Mouse (Mus musculus): ENCODE measurements around the gene Tubb4a.

Gene Tubb4a

GRCm38 (mm10) chr17:57104496-57104895, 16.9 kb upstream of the Tubb4a start:
- in situ Hi-C loops (cut with MboI, MseI): loop anchor here (5.0 kb wide), 1 partner anchor 63 kb away; no protein-coding TSS in a partner anchor

GRCm38 (mm10) chr17:57102276-57102675, 14.7 kb upstream of the Tubb4a start:
- in situ Hi-C loops (cut with MboI, MseI): loop anchor here (5.0 kb wide), 1 partner anchor 65 kb away; no protein-coding TSS in a partner anchor

- in situ Hi-C loops (cut with MboI, MseI): loop anchor here (5.0 kb wide), 1 partner anchor 68 kb away; no protein-coding TSS in a partner anchor
These were observed 12.2 kb upstream of the Tubb4a start for GRCm38 (mm10) chr17:57099629-57100325.

DNA sequence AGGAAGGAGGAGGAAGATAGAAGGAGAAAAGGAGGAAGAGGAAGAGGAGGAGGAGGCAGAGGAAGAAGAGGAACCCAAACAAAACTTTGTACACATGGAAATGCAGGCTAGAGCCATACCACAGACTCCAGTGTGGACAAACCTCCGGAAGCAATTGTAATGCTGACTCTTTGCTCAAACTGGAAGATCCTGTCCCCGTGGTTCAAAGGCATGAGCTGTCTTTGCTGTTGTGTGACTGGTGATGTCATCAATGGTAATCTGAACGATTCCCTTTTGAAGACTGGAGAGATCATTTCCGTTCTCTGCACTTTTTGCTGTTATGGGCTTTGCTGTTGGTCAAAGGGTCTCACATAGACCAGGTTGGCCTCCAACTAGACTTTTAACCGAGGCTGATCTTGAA, 10.7 kb upstream of the Tubb4a start:
- in situ Hi-C loops (cut with MboI, MseI): no loop called here

GRCm38 (mm10) chr17:57096623-57096920, 9.0 kb upstream of the Tubb4a start:
- in situ Hi-C loops (cut with MboI, MseI): no loop called here

GRCm38 (mm10) chr17:57095855-57096622, 8.5 kb upstream of the Tubb4a start:
- in situ Hi-C loops (cut with MboI, MseI): no loop called here

GRCm38 (mm10) chr17:57094222-57094621, 6.6 kb upstream of the Tubb4a start:
- in situ Hi-C loops (cut with MboI, MseI): no loop called here

DNA sequence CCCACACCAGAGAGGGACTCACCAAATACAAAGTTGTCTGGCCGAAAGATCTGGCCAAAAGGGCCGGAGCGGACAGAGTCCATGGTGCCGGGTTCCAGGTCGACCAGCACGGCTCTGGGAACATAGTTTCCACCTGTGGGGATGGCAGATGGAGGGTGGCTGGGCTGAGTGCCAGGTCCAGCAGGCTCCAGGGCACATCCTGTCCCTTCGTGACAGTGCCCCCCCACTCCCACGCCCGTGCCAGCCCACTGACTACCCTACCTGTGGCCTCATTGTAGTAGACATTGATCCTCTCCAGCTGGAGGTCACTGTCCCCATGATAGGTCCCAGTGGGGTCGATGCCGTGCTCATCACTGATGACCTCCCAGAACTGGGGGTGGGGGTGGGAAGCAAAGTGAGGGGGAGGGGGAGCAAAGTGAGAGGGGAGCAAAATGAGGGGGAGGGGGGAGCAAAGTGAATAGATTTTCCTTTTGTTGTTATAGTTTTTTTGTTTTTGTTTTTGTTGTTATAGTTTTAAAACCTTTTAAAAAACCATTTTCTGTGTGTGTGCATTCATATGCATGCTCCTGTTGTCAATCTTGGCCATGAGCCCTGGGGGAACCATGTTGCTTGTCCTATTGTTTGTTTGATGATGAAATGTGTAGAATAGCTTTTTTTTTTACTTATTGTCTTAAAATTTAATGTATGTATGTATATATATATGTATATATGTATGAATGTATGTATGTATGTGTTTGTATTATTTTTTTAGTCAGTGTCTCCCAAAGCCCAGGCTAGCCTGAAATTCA, 1.4 kb downstream of the Tubb4a start:
- in situ Hi-C loops (cut with MboI, MseI): loop anchor here (10.0 kb wide), 1 partner anchor 249 kb away; no protein-coding TSS in a partner anchor

- in situ Hi-C loops (cut with MboI, MseI): loop anchor here (10.0 kb wide), 1 partner anchor 252 kb away; no protein-coding TSS in a partner anchor
These were observed 5.1 kb downstream of the Tubb4a start for GRCm38 (mm10) chr17:57082481-57082880.

DNA sequence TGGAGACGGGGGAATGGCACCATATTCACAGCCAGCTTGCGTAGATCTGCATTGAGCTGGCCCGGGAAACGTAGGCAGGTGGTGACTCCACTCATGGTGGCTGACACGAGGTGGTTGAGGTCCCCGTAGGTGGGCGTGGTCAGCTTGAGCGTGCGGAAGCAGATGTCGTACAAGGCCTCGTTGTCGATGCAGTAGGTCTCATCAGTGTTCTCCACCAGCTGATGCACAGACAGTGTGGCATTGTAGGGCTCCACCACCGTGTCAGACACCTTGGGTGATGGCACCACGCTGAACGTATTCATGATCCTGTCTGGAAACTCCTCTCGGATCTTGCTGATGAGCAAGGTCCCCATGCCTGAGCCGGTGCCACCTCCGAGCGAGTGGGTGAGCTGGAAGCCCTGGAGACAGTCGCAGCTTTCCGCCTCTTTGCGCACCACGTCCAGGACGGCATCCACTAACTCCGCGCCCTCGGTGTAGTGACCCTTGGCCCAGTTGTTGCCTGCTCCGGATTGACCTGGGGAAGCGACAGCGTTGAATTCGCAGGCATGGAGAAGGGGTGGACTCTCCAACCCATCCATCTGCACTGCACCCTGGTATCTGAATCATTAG, 6.2 kb downstream of the Tubb4a start:
- in situ Hi-C loops (cut with MboI, MseI): loop anchor here (10.0 kb wide), 1 partner anchor 253 kb away; no protein-coding TSS in a partner anchor

DNA sequence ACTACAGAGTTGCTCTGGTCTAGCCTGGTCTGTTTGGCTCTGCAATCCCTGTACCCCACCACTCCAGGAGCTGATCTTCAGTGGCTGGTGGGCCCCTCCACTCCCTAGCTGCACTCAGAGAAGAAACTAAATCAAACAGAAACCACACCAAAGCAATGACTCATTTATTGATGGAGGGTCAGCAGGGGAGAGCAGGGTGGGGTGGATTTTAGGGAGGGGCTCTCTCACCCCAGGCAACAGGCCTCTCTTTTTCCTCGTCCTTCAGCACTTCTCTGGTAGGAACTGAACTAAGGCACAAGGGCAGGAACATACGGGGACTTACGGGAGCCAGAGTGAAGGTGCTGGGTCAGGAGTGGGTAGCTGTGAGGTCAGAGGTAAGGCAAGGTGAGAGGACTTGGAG, 7.7 kb downstream of the Tubb4a start:
- in situ Hi-C loops (cut with MboI, MseI): loop anchor here (10.0 kb wide), 1 partner anchor 255 kb away; no protein-coding TSS in a partner anchor

DNA sequence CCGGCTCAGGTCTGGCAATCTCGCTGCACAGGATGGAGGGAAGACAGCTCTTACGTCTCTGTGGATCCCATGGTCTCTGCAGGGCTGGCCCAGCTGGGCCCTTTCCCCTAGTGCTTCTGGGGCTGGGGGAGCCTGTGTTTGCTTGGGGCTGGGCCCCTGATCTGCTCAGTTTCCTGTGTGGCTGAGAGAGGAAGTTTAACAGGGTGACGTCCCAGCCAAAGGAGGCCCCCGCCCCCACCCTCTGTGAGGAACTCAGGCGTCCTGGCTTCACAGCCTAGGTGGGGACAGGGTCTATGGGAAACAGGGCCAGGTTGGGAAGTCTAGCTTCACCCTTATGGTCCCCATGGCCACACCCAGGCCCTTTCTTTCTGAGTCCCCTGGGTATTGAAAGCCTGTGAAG, 9.2 kb downstream of the Tubb4a start, which contains the start of gene Dennd1c:
TSS of gene Dennd1c (minus strand) at position 179 of the 400 bp plus-strand sequence.
- in situ Hi-C loops (cut with MboI, MseI): no loop called here

GRCm38 (mm10) chr17:57076916-57077315, 10.7 kb downstream of the Tubb4a start:
- in situ Hi-C loops (cut with MboI, MseI): no loop called here

GRCm38 (mm10) chr17:57070699-57071098, 16.9 kb downstream of the Tubb4a start:
- in situ Hi-C loops (cut with MboI, MseI): no loop called here

GRCm38 (mm10) chr17:57070272-57070671, 17.3 kb downstream of the Tubb4a start:
- in situ Hi-C loops (cut with MboI, MseI): no loop called here

DNA sequence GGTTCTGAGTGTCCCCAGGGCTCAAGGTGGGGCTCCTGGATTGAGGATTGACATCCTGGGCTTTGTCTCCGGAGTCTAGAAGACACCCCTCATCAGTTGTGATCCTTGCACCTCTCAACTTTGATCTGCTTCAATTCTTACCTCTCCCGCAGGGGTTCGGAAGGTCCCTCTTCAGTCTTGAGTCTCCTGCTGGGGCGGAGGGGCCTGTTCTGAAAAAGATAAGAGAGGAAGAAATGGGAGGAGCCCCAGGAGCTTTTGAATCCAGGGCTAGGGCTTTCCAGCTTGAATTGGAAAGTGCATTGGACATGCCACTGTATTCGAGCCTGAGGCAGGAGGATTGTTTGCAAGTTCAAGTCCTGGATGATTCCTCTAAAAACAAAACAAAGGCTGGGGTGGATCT, 20.7 kb downstream of the Tubb4a start:
- in situ Hi-C loops (cut with MboI, MseI): no loop called here

- in situ Hi-C loops (cut with MboI, MseI): no loop called here
These were observed 24.6 kb downstream of the Tubb4a start for GRCm38 (mm10) chr17:57063031-57063430.

GRCm38 (mm10) chr17:57062548-57062947, 25.0 kb downstream of the Tubb4a start:
- in situ Hi-C loops (cut with MboI, MseI): no loop called here

DNA sequence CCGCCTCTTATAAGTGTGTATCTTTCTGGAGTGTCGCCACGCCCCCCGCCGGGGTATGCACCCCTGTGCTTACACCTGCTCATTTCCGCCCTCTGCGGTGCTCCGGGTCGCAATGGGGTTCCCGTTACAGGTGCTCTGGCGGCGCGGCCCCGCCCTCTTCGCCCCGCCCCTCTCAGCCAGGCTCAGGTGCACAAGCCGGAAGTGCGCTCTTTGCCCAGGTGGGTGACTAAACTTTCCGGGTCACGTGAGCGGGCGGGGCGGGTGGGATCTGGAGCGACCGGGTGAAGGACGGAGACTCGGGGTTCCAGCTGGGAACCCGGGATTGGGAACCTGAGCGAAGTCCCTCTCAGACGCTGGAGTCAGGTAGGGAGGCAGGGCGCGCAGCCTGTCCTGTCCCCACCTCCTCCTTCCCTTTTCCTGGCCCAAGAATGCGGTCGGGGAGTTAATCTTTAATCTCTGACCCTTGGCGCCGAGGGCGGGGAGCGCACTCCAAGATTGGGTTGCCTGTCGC, 25.5 kb downstream of the Tubb4a start:
- in situ Hi-C loops (cut with MboI, MseI): no loop called here

DNA sequence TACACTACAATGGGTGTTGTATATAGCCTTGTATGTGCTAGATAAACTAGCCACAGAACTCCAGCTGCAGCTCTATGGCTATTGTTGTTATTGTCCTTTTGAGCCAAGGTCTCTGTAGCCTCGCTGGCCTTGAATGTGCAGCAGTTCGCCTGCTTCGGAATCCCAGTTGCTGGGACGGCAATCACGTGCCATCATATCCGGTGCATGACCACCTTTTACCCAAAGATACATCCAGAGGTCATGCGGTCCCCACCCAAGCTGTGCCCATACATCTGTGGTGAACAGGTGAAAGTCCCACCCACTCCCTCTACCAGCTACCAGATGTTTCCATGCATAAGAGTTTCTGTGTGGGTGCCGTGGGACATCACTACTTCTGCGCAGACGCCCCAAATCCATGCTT, 26.5 kb downstream of the Tubb4a start:
- in situ Hi-C loops (cut with MboI, MseI): no loop called here

- in situ Hi-C loops (cut with MboI, MseI): no loop called here
These were observed 27.3 kb downstream of the Tubb4a start for GRCm38 (mm10) chr17:57060231-57060801.

Data from T-helper 1 cell (primary cell).